Mouse (Mus musculus): Measurements from ENCODE around the gene Col17a1. TPM values are rescaled to one million over a fixed set of nuclear protein-coding genes. Genes with fewer than 3 reads are reported as not detected.

The Col17a1 gene
- polyA plus RNA-seq, 3 experiments from 2014 or later = not detected

GRCm38 (mm10) chr19:47659765-47660408 is 32.0 kb downstream of the Col17a1 start:
- ATAC-seq = no peak

GRCm38 (mm10) chr19:47658914-47659535 is 32.9 kb downstream of the Col17a1 start:
- ATAC-seq = no peak

GRCm38 (mm10) chr19:47654896-47655295 is 37.0 kb downstream of the Col17a1 start:
- no peak for ATAC-seq

- ATAC-seq = no peak
Measured at GRCm38 (mm10) chr19:47653173-47653572, 38.7 kb downstream of the Col17a1 start.

GRCm38 (mm10) chr19:47652255-47652654 is 39.6 kb downstream of the Col17a1 start:
- no peak for ATAC-seq

- no peak for ATAC-seq
Measured at GRCm38 (mm10) chr19:47651160-47651480, 40.8 kb downstream of the Col17a1 start.

- no peak for ATAC-seq
Measured at GRCm38 (mm10) chr19:47650366-47651159, 41.3 kb downstream of the Col17a1 start.

GRCm38 (mm10) chr19:47649071-47649470 is 42.8 kb downstream of the Col17a1 start:
- ATAC-seq = no peak

- no peak for ATAC-seq
Measured at GRCm38 (mm10) chr19:47646508-47647120, 45.3 kb downstream of the Col17a1 start.

- no peak for ATAC-seq
Measured at GRCm38 (mm10) chr19:47645583-47645982, 46.3 kb downstream of the Col17a1 start.

GRCm38 (mm10) chr19:47643910-47644309 is 48.0 kb downstream of the Col17a1 start:
- ATAC-seq = no peak

- no peak for ATAC-seq
Measured at GRCm38 (mm10) chr19:47635380-47635779, 56.5 kb downstream of the Col17a1 start.

- no peak for ATAC-seq
Measured at GRCm38 (mm10) chr19:47631799-47632198, 60.1 kb downstream of the Col17a1 start.

GRCm38 (mm10) chr19:47630381-47630780 is 61.5 kb downstream of the Col17a1 start:
- no peak for ATAC-seq

GRCm38 (mm10) chr19:47629068-47629467 is 62.8 kb downstream of the Col17a1 start:
- ATAC-seq = no peak

- no peak for ATAC-seq
Measured at GRCm38 (mm10) chr19:47627450-47627849, 64.4 kb downstream of the Col17a1 start.

GRCm38 (mm10) chr19:47624940-47625711 is 66.8 kb downstream of the Col17a1 start:
- ATAC-seq = no peak

- ATAC-seq = no peak
Measured at GRCm38 (mm10) chr19:47621478-47621877, 70.4 kb downstream of the Col17a1 start.

GRCm38 (mm10) chr19:47613442-47613841 is 78.5 kb downstream of the Col17a1 start:
- ATAC-seq = no peak

- no peak for ATAC-seq
Measured at GRCm38 (mm10) chr19:47608513-47608912, 83.4 kb downstream of the Col17a1 start.

Measured in inflammation-experienced regulatory T-cells, adult 6 months (primary cell).